Mouse (Mus musculus): ENCODE data around the gene Chchd1.

GRCm38 (mm10) chr14:20737306-20737705 lies 34.5 kb downstream of the Chchd1 start:
- no peak for TF ChIP-seq POLR2A (IDR thresholded peaks at IDR 0.05; ENCODE audit: control insufficient read depth, low read depth, low read length)
- TF ChIP-seq CTCF (IDR thresholded peaks at IDR 0.05; ENCODE audit: control insufficient read depth, insufficient read depth, insufficient replicate concordance, low read depth, low read length) = peak; percentile 63; the same call in 1 of the 2 replicates

Data from testis, adult 2 months (tissue).